17 mouse cellular contexts compared by ENCODE assay signal in genomic region chr1:153152594-153152993, GRCm38 (mm10). TPM values are rescaled to one million over a fixed set of nuclear protein-coding genes. Genes with fewer than 3 reads are reported as not detected.
DNase-seq lines count a peak whose midpoint lies in the region; ATAC-seq lines count a peak whose summit lies in the region.
"Had no signal": no experiment of that assay in that cellular context is flagged by ENCODE, and none has a peak within 500 bp of the region (broad histone marks: within the 10 kb centered on the region; RNA-seq: fewer than 3 reads in every experiment).

No protein-coding gene starts in this region.

- no peak for ATAC-seq in heart, embryonic 11.5 days (replicated peaks; ENCODE audit: insufficient number of reproducible peaks, low FRiP score, low TSS enrichment)
- ATAC-seq: liver, postnatal 0 days had no signal

- H3K4me1 ChIP-seq in heart, embryonic 11.5 days (ENCODE audit: control insufficient read depth, insufficient read depth, low read length), result peaks cover 14% of the 10 kb centered on the region
- H3K4me1 ChIP-seq: megakaryocyte, embryonic 14.5 days had no signal

- H3K9ac ChIP-seq in heart, embryonic 11.5 days (ENCODE audit: low read depth, low read length), result no peak overlapping the region
- H3K9ac ChIP-seq: limb, embryonic 13.5 days; liver, postnatal 0 days had no signal

- no peak overlapping the region for H3K4me2 ChIP-seq in heart, embryonic 11.5 days
- H3K4me2 ChIP-seq: limb, embryonic 13.5 days had no signal

- H3K36me3 ChIP-seq in heart, embryonic 11.5 days (ENCODE audit: control insufficient read depth, insufficient read depth, low read length), result no peaks in the 10 kb centered on the region
- H3K36me3 ChIP-seq: limb, embryonic 13.5 days had no signal

- H3K4me3 ChIP-seq in heart, embryonic 11.5 days (ENCODE audit: low read depth, low read length), result no peak overlapping the region
- H3K4me3 ChIP-seq: limb, embryonic 13.5 days; megakaryocyte, embryonic 14.5 days had no signal

- H3K27ac ChIP-seq in heart, embryonic 11.5 days (ENCODE audit: low read depth, low read length), result peak overlapping the region; percentile 22; the same call in 1 of the 2 replicates
- H3K27ac ChIP-seq: kidney, postnatal 0 days; limb, embryonic 13.5 days had no signal

- H3K27me3 ChIP-seq in heart, embryonic 11.5 days (ENCODE audit: control insufficient read depth, insufficient read depth, low read length), result no peaks in the 10 kb centered on the region
- H3K27me3 ChIP-seq: CH12.LX; limb, embryonic 13.5 days had no signal

- no peaks in the 10 kb centered on the region for H3K9me3 ChIP-seq in heart, embryonic 11.5 days (replicated peaks; ENCODE audit: control insufficient read depth, low read length)
- H3K9me3 ChIP-seq: limb, embryonic 13.5 days; megakaryocyte, embryonic 14.5 days had no signal

- no peak for DNase-seq in heart, adult 9 months (ENCODE audit: low spot score in 2 of 2)
- DNase-seq in kidney, postnatal 10 days, result peak; percentile 69
- DNase-seq in kidney, adult 9 months, result no peak
- DNase-seq in urinary bladder, postnatal 14 days (ENCODE audit: low spot score), result peak; percentile 55
- DNase-seq in urinary bladder, adult 18-20 months (ENCODE audit: low spot score in 2 of 2), result no peak
- DNase-seq in kidney, postnatal 4 days, result peak; percentile 53 to 69
- DNase-seq in cerebellum, adult 9-11 months, result no peak
- DNase-seq: embryo, embryonic 11 days; gastrocnemius, postnatal 14 days; layer of hippocampus, postnatal 36 days; liver, postnatal 0 days; thymus, postnatal 25 days had no signal

- WGBS in heart, embryonic 11.5 days (ENCODE audit: insufficient replicate concordance), result 52% methylated on average over 7 of the region's 7 CpGs

RNA-seq across cellular contexts. Expression of gene Lamc2, which starts 33.7 kb away (rescaled TPM):
- 3.4 and 6.2 TPM in 2 replicates for polyA plus RNA-seq in heart, embryonic 11.5 days (2014; fragmentation: Nextera tagmentation; extraction: Ambion mirVana)

Comparison
In these comparisons a context has a peak if more than half of its experiments do, and no peak if none do; other contexts are left out.
1. DNase-seq: peak in kidney, postnatal 10 days (single experiment), urinary bladder, postnatal 14 days (single experiment) and kidney, postnatal 4 days (2 of 2); none in heart, adult 9 months (0 of 2), kidney, adult 9 months (single experiment), urinary bladder, adult 18-20 months (0 of 2) and cerebellum, adult 9-11 months (single experiment).